Comparison of ENCODE assay signal across 8 mouse cellular contexts in the genomic region with DNA sequence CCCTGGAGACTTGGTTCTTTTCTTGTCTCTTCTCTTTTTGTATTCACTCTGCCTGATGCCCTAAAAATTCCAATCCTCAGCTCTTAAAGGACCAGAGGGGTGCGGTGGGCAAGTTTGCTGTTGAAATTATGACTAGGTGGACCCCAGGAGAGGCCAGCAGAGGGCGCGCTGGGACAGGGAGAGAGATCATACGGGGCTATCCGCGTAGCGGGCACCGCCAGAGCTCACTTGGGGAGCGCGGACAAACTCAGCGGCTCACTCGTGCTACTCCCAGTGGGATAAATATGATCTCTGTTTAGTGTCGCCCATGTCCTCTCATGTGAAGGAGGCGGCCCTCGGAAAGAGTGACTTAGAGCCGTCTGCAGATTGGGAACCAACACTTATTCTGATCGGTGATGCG. TPM values are rescaled to one million over a fixed set of nuclear protein-coding genes. Genes with fewer than 3 reads are reported as not detected.
DNase-seq lines count a peak whose midpoint lies in the region; ATAC-seq and TF ChIP-seq lines count a peak whose summit lies in the region.

No protein-coding gene starts in this region.

- intact Hi-C loops in heart, postnatal 36 days (cut with DNase I): loop anchor here (1.0 to 10.0 kb wide), 3 partner anchors 15 to 281 kb away; a partner anchor contains a TSS

- in situ Hi-C loops in ES-E14 (cut with MboI; ENCODE audit: low sequenced_read_pairs in 2 of 2, unreplicated experiment in 2 of 2): loop anchor here in 1 of 2 experiments (10.0 kb wide), 1 partner anchor 281 kb away; a partner anchor contains a TSS

- peak; percentile 92 for TF ChIP-seq CTCF in layer of hippocampus, adult 2 months (conservative IDR thresholded peaks at IDR 0.05)
- TF ChIP-seq CTCF in lung, postnatal 0 days (IDR thresholded peaks at IDR 0.05): peak; percentile 92

- TF ChIP-seq EP300 in lung, postnatal 0 days (IDR thresholded peaks at IDR 0.05): no peak

- H3K27me3 ChIP-seq in forebrain, embryonic 15.5 days: peaks cover 10% of the 10 kb centered on the region; the same call in 1 of the 2 replicates
- peaks cover 13% of the 10 kb centered on the region; the same call in 1 of the 2 replicates for H3K27me3 ChIP-seq in lung, postnatal 0 days (replicated peaks; ENCODE audit: insufficient read depth, low read length)

- peak overlapping the region; percentile 99 for H3K4me2 ChIP-seq in forebrain, embryonic 15.5 days (replicated peaks)
- peak overlapping the region; percentile 32; the same call in 1 of the 2 replicates for H3K4me2 ChIP-seq in lung, postnatal 0 days (replicated peaks; ENCODE audit: low read depth, low read length)

- no peaks in the 10 kb centered on the region for H3K36me3 ChIP-seq in ES-E14 (ENCODE audit: control insufficient read depth, insufficient read depth, low read length, poor library complexity, severe bottlenecking)
- H3K36me3 ChIP-seq in forebrain, embryonic 15.5 days: no peaks in the 10 kb centered on the region
- no peaks in the 10 kb centered on the region for H3K36me3 ChIP-seq in lung, postnatal 0 days (ENCODE audit: insufficient read depth, low read length)

- peak; percentile 51 for ATAC-seq in forebrain, embryonic 15.5 days (replicated peaks)
- peak; percentile 78 for ATAC-seq in lung, postnatal 0 days

- WGBS in forebrain, embryonic 15.5 days: under 1% methylated on average over 18 of the region's 18 CpGs
- WGBS in lung, postnatal 0 days: 1% methylated on average over 18 of the region's 18 CpGs

- H3K9ac ChIP-seq in ES-E14 (ENCODE audit: insufficient read depth, low read depth, low read length, poor library complexity, severe bottlenecking): peak overlapping the region; percentile 44; the same call in 1 of the 2 replicates
- no peak overlapping the region for H3K9ac ChIP-seq in forebrain, embryonic 15.5 days (replicated peaks)
- H3K9ac ChIP-seq in lung, postnatal 0 days (replicated peaks; ENCODE audit: low read depth): no peak overlapping the region

- no peaks in the 10 kb centered on the region for H3K9me3 ChIP-seq in ES-E14 (ENCODE audit: control insufficient read depth, insufficient read depth, low read depth, low read length)
- no peaks in the 10 kb centered on the region for H3K9me3 ChIP-seq in forebrain, embryonic 15.5 days
- no peaks in the 10 kb centered on the region for H3K9me3 ChIP-seq in lung, postnatal 0 days (ENCODE audit: low read length)

- H3K4me3 ChIP-seq in ES-E14 (ENCODE audit: insufficient read depth in 1 of 2, low read depth in 1 of 2, low read length in 2 of 2, poor library complexity in 1 of 2, severe bottlenecking in 1 of 2): peak overlapping the region in 1 of 2 experiments; percentile 43; a peak in 3 of 4 replicates
- peak overlapping the region; percentile 54 for H3K4me3 ChIP-seq in forebrain, embryonic 15.5 days
- H3K4me3 ChIP-seq in layer of hippocampus, adult 2 months: 0 out of 2 replicates have a peak overlapping the region, but pooled peaks have one; percentile 23
- H3K4me3 ChIP-seq in lung, postnatal 0 days (ENCODE audit: low read depth, low read length): no peak overlapping the region

- peaks cover 0 to 21% of the 10 kb centered on the region in 2 experiments; a peak in 2 of 4 replicates for H3K4me1 ChIP-seq in ES-E14 (ENCODE audit: control insufficient read depth in 2 of 2, insufficient read depth in 2 of 2, low read length in 2 of 2, poor library complexity in 1 of 2)
- peaks cover 27% of the 10 kb centered on the region for H3K4me1 ChIP-seq in forebrain, embryonic 15.5 days
- peaks cover 15% of the 10 kb centered on the region; the same call in 1 of the 2 replicates for H3K4me1 ChIP-seq in lung, postnatal 0 days (ENCODE audit: insufficient read depth, low read depth, low read length)

- H3K27ac ChIP-seq in ES-E14 (ENCODE audit: insufficient read depth, low read depth, low read length, poor library complexity, severe bottlenecking): no peak overlapping the region
- no peak overlapping the region for H3K27ac ChIP-seq in forebrain, embryonic 15.5 days (replicated peaks)
- H3K27ac ChIP-seq in layer of hippocampus, adult 2 months: no peak overlapping the region
- H3K27ac ChIP-seq in lung, postnatal 0 days (ENCODE audit: low read length): no peak overlapping the region

- DNase-seq in ES-E14 (ENCODE audit: low read depth, low spot score): peak; percentile 91
- DNase-seq in cerebellum, adult 11-12 months: peak; percentile 78
- peak; percentile 95 to 98 for DNase-seq in heart, postnatal 36 days
- peak; percentile 81 to 94 for DNase-seq in layer of hippocampus, adult 2 months (ENCODE audit: low spot score in 2 of 2)
- DNase-seq in lung, postnatal 0 days (ENCODE audit: low spot score): peak; percentile 93
- peak; percentile 96 for DNase-seq in ovary, postnatal 14 days (ENCODE audit: low spot score)
- peak; percentile 95 for DNase-seq in thymus, postnatal 14 days

TF ChIP-seq in ES-E14, 5 proteins besides CTCF, POLR2A, EP300 and RAD21:
- TF ChIP-seq HCFC1 (IDR thresholded peaks at IDR 0.05; ENCODE audit: borderline replicate concordance, insufficient read depth, low read length) (0 out of 2 replicates have a peak, but pooled peaks have one; percentile 36), MAFK (IDR thresholded peaks at IDR 0.05; ENCODE audit: insufficient read depth, low read depth, low read length) (no peak), ZC3H11A (IDR thresholded peaks at IDR 0.05; ENCODE audit: borderline replicate concordance, low read depth, low read length) (peak; percentile 87), CHD2 (IDR thresholded peaks at IDR 0.05; ENCODE audit: low read depth, low read length) (no peak), ZNF384 (IDR thresholded peaks at IDR 0.05; ENCODE audit: low read depth, low read length) (no peak)

RNA-seq across cellular contexts. Expression of a gene that starts 1.4 kb away (rescaled TPM):
- 3.9 and 6.1 TPM in 2 replicates for total RNA-seq in ES-E14 (2012; rRNA removed)
- polyA plus RNA-seq in forebrain, embryonic 15.5 days (2015; fragmentation: Nextera tagmentation; extraction: Ambion mirVana): 5.6 and 5.8 TPM in 2 replicates
- 10 to 100 TPM; 18.4 to 20.3 TPM for total RNA-seq in heart, postnatal 36 days (2021)
- total RNA-seq in layer of hippocampus, adult 2 months (2021): 10 to 100 TPM; 12.4 to 14.5 TPM
- polyA plus RNA-seq in lung, postnatal 0 days (2015; fragmentation: Nextera tagmentation; extraction: Ambion mirVana): 1.00 and 1.1 TPM in 2 replicates

RNA-seq across cellular contexts. Expression of a gene that starts 12.4 kb away (rescaled TPM):
- total RNA-seq in ES-E14 (2012; rRNA removed): 754 and 926 TPM in 2 replicates
- polyA plus RNA-seq in forebrain, embryonic 15.5 days (2015; fragmentation: Nextera tagmentation; extraction: Ambion mirVana): 1,167 and 1,257 TPM in 2 replicates
- total RNA-seq in heart, postnatal 36 days (2021): 100 to 1,000 TPM; 420 to 449 TPM
- total RNA-seq in layer of hippocampus, adult 2 months (2021): 100 to 1,000 TPM; 413 to 441 TPM
- polyA plus RNA-seq in lung, postnatal 0 days (2015; fragmentation: Nextera tagmentation; extraction: Ambion mirVana): 758 and 815 TPM in 2 replicates

RNA-seq across cellular contexts. Expression of a gene that starts 13.8 kb away (rescaled TPM):
- 2.6 and 4.2 TPM in 2 replicates for total RNA-seq in ES-E14 (2012; rRNA removed)
- 6.4 and 7.5 TPM in 2 replicates for polyA plus RNA-seq in forebrain, embryonic 15.5 days (2015; fragmentation: Nextera tagmentation; extraction: Ambion mirVana)
- 100 to 1,000 TPM; 385 to 406 TPM for total RNA-seq in heart, postnatal 36 days (2021)
- total RNA-seq in layer of hippocampus, adult 2 months (2021): 1 to 10 TPM; 1.8 to 2.2 TPM
- 3.7 and 4.3 TPM in 2 replicates for polyA plus RNA-seq in lung, postnatal 0 days (2015; fragmentation: Nextera tagmentation; extraction: Ambion mirVana)

RNA-seq across cellular contexts. Expression of a gene that starts 20.5 kb away (rescaled TPM):
- total RNA-seq in ES-E14 (2012; rRNA removed): 14.3 and 15.5 TPM in 2 replicates
- 79.6 and 92.2 TPM in 2 replicates for polyA plus RNA-seq in forebrain, embryonic 15.5 days (2015; fragmentation: Nextera tagmentation; extraction: Ambion mirVana)
- total RNA-seq in heart, postnatal 36 days (2021): 10 to 100 TPM; 28.2 to 32.1 TPM
- total RNA-seq in layer of hippocampus, adult 2 months (2021): 10 to 100 TPM; 35.6 to 41.5 TPM
- 53.0 and 59.1 TPM in 2 replicates for polyA plus RNA-seq in lung, postnatal 0 days (2015; fragmentation: Nextera tagmentation; extraction: Ambion mirVana)

RNA-seq across cellular contexts. Expression of a gene that starts 30.4 kb away (rescaled TPM):
- total RNA-seq in ES-E14 (2012; rRNA removed): 24.9 and 38.7 TPM in 2 replicates
- polyA plus RNA-seq in forebrain, embryonic 15.5 days (2015; fragmentation: Nextera tagmentation; extraction: Ambion mirVana): 0.28 and 0.56 TPM in 2 replicates
- not detected for total RNA-seq in heart, postnatal 36 days (2021)
- total RNA-seq in layer of hippocampus, adult 2 months (2021): not detected
- polyA plus RNA-seq in lung, postnatal 0 days (2015; fragmentation: Nextera tagmentation; extraction: Ambion mirVana): 212 and 230 TPM in 2 replicates

Comparison
In these comparisons a context has a peak if more than half of its experiments do, and no peak if none do; other contexts are left out.
1. RNA of a gene that starts 13.8 kb away (total RNA-seq): 385 to 406 TPM in heart, postnatal 36 days; 2.6 to 4.2 TPM in ES-E14 and 1.8 to 2.2 TPM in layer of hippocampus, adult 2 months; every median in the first group is over 10 times any median in the second.
2. Peak in every context shown above with its lines, with median percentiles within 50 percentile points of each other: DNase-seq.